Mouse (Mus musculus) midbrain, embryonic 16.5 days (tissue): ENCODE data around the gene Gm10358. TPM values are rescaled to one million over a fixed set of nuclear protein-coding genes. Genes with fewer than 3 reads are reported as not detected.
"Not testable (repeated sequence)": the region's sequence is repeated elsewhere in the genome, so short reads cannot be mapped to it uniquely, and the experiment has no call there.

Source experiments
- ATAC-seq: fragments of 200-750 bp; cut with Nextera tagmentation; 2 replicates; pipeline ENCODE4 v1.8.0; 2017; ENCODE audit warnings: moderate TSS enrichment
- H3K27ac ChIP-seq: fragments of 300-500 bp; sonication (generic); 2 replicates; pipeline ENCODE4 v1.5.1; 2014; ENCODE audit warnings: mild to moderate bottlenecking, low read length, mixed read lengths
- H3K27me3 ChIP-seq: fragments of 300-500 bp; sonication (generic); 2 replicates; pipeline ENCODE4 v1.6.1; 2014; ENCODE audit warnings: low read depth, low read length, mixed read lengths; ENCODE audit not compliant: control insufficient read depth, insufficient read depth
- H3K36me3 ChIP-seq: fragments of 300-500 bp; sonication (generic); 2 replicates; pipeline ENCODE4 v1.6.1; 2014; ENCODE audit warnings: mild to moderate bottlenecking, low read length, moderate library complexity, mixed read lengths; ENCODE audit not compliant: control insufficient read depth, insufficient read depth
- H3K4me1 ChIP-seq: fragments of 300-500 bp; sonication (generic); 2 replicates; pipeline ENCODE4 v1.6.1; 2014; ENCODE audit warnings: mild to moderate bottlenecking, low read length, mixed read lengths; ENCODE audit not compliant: control insufficient read depth, insufficient read depth
- H3K4me2 ChIP-seq: fragments of 300-500 bp; sonication (generic); 2 replicates; pipeline ENCODE4 v1.6.1; 2014; ENCODE audit warnings: mild to moderate bottlenecking, low read length, mixed read lengths
- H3K4me3 ChIP-seq: fragments of 300-500 bp; sonication (generic); 2 replicates; pipeline ENCODE4 v1.5.1; 2014; ENCODE audit warnings: low read depth, mild to moderate bottlenecking, low read length, moderate library complexity, mixed read lengths
- H3K9ac ChIP-seq: fragments of 300-500 bp; sonication (generic); 2 replicates; pipeline ENCODE4 v1.6.1; 2014; ENCODE audit warnings: low read depth, low read length, mixed read lengths
- H3K9me3 ChIP-seq: fragments of 300-500 bp; sonication (generic); replicated peaks from 2 replicates; pipeline ENCODE4 v1.6.1; 2014; ENCODE audit warnings: mild to moderate bottlenecking, low read length, mixed read lengths; ENCODE audit not compliant: control insufficient read depth, poor library complexity, severe bottlenecking
- WGBS: fragments of 180-500 bp; shearing (Covaris S2); extraction: QIAGEN DNeasy Blood & Tissue Kit; methylation state at CpG from one replicate; pipeline ENCODE4 v1.1.7; 2014; 5-methylcytosine and 5-hydroxymethylcytosine counted together
- polyA plus RNA-seq: library from polyadenylated mRNA; unstranded; fragments of >200 nt; fragmentation: Nextera tagmentation; extraction: Ambion mirVana; gene quantifications from 2 replicates; pipeline ENCODE4 v1.2.1, GENCODE M21; 2015

Gene Gm10358
- not detected in 2 replicates for polyA plus RNA-seq

- Histone ChIP-seq H3K9me3 (no peaks in the 10 kb centered on the region), H3K27me3 (no peaks in the 10 kb centered on the region), H3K4me2 (no peak within 1 kb of the TSS), H3K27ac (no peak within 1 kb of the TSS), H3K9ac (no peak within 1 kb of the TSS), H3K36me3 (no peaks in the 10 kb centered on the region), H3K4me1 (no peaks in the 10 kb centered on the region), H3K4me3 (no peak within 1 kb of the TSS)
- no peak for ATAC-seq
- 94% methylated on average over 5 of the region's 5 CpGs for WGBS
Measured at GRCm38 (mm10) chr8:75406489-75406888, at the start of gene Gm10358. Gene Gm10358 (minus strand): TSS chr8:75406589.

- no peak for ATAC-seq
- H3K27me3 ChIP-seq, result no peaks in the 10 kb centered on the region
- WGBS, result 93% methylated on average over 7 of the region's 7 CpGs
- H3K27ac ChIP-seq, result no peak within 1 kb of the TSS
- H3K36me3 ChIP-seq, result no peaks in the 10 kb centered on the region
- no peak within 1 kb of the TSS for H3K4me3 ChIP-seq
- no peak within 1 kb of the TSS for H3K4me2 ChIP-seq
- H3K9me3 ChIP-seq, result no peaks in the 10 kb centered on the region
- no peak within 1 kb of the TSS for H3K9ac ChIP-seq
- H3K4me1 ChIP-seq, result no peaks in the 10 kb centered on the region
Measured at GRCm38 (mm10) chr8:75448394-75448793, 42.0 kb upstream of the Gm10358 start, which contains the start of gene Iqcm. Gene Iqcm (plus strand): TSS chr8:75448694.

GRCm38 (mm10) chr8:75415696-75416095 lies 9.3 kb upstream of the Gm10358 start:
- ATAC-seq, H3K4me3 ChIP-seq, H3K36me3 ChIP-seq, H3K27ac ChIP-seq, H3K27me3 ChIP-seq, H3K9ac ChIP-seq, H3K4me2 ChIP-seq, H3K4me1 ChIP-seq, H3K9me3 ChIP-seq: not testable (repeated sequence)
- WGBS, result 79% methylated on average over 3 of the region's 3 CpGs

- H3K36me3 ChIP-seq, result no peaks in the 10 kb centered on the region
- 87% methylated on average over 4 of the region's 4 CpGs for WGBS
- no peak overlapping the region for H3K9ac ChIP-seq
- no peaks in the 10 kb centered on the region for H3K4me1 ChIP-seq
- H3K27me3 ChIP-seq, result no peaks in the 10 kb centered on the region
- H3K27ac ChIP-seq, result no peak overlapping the region
- no peaks in the 10 kb centered on the region; the same call in 1 of the 2 replicates for H3K9me3 ChIP-seq
- no peak overlapping the region for H3K4me2 ChIP-seq
- H3K4me3 ChIP-seq, result no peak overlapping the region
- no peak for ATAC-seq
Measured at GRCm38 (mm10) chr8:75384770-75385290, 21.6 kb downstream of the Gm10358 start.

GRCm38 (mm10) chr8:75375530-75376123 lies 30.8 kb downstream of the Gm10358 start:
- ATAC-seq, result no peak
- Histone ChIP-seq H3K27ac (no peak overlapping the region), H3K4me3 (no peak overlapping the region), H3K36me3 (no peaks in the 10 kb centered on the region), H3K9ac (no peak overlapping the region), H3K4me2 (no peak overlapping the region), H3K27me3 (no peaks in the 10 kb centered on the region; the same call in 1 of the 2 replicates), H3K9me3 (no peaks in the 10 kb centered on the region), H3K4me1 (no peaks in the 10 kb centered on the region)
- WGBS, result 9% methylated on average over 1 of the region's 1 CpGs

GRCm38 (mm10) chr8:75372006-75372405 lies 34.4 kb downstream of the Gm10358 start:
- no peaks in the 10 kb centered on the region for H3K9me3 ChIP-seq
- WGBS, result 94% methylated on average over 2 of the region's 2 CpGs
- H3K4me1 ChIP-seq, result no peaks in the 10 kb centered on the region
- no peak overlapping the region for H3K4me3 ChIP-seq
- no peaks in the 10 kb centered on the region; the same call in 1 of the 2 replicates for H3K27me3 ChIP-seq
- H3K36me3 ChIP-seq, result no peaks in the 10 kb centered on the region
- no peak overlapping the region for H3K27ac ChIP-seq
- H3K9ac ChIP-seq, result no peak overlapping the region
- ATAC-seq, result no peak
- no peak overlapping the region for H3K4me2 ChIP-seq

Other genes starting within 250 kb of the Gm10358 start
- 3.9 and 4.7 TPM in 2 replicates for gene Rasd2, start 192.6 kb downstream of the Gm10358 start, polyA plus RNA-seq
- gene Iqcm, start 42.1 kb upstream of the Gm10358 start, polyA plus RNA-seq, result 0.09 and 0.14 TPM in 2 replicates